Mouse (Mus musculus): ENCODE data around the gene Dyrk1a.

Gene Dyrk1a

GRCm38 (mm10) chr16:94714483-94714882 is 144.7 kb downstream of the Dyrk1a start:
- DNase-seq (ENCODE audit: low spot score in 2 of 2): no peak

GRCm38 (mm10) chr16:94717051-94717450 is 147.2 kb downstream of the Dyrk1a start:
- no peak for DNase-seq (ENCODE audit: low spot score in 2 of 2)

GRCm38 (mm10) chr16:94718919-94719318 is 149.1 kb downstream of the Dyrk1a start:
- DNase-seq (ENCODE audit: low spot score in 2 of 2): no peak

- DNase-seq (ENCODE audit: low spot score in 2 of 2): no peak
Measured at GRCm38 (mm10) chr16:94719488-94719887, 149.7 kb downstream of the Dyrk1a start.

GRCm38 (mm10) chr16:94720476-94721153 is 150.8 kb downstream of the Dyrk1a start:
- DNase-seq (ENCODE audit: low spot score in 2 of 2): no peak

GRCm38 (mm10) chr16:94721549-94722006 is 151.8 kb downstream of the Dyrk1a start:
- no peak for DNase-seq (ENCODE audit: low spot score in 2 of 2)

GRCm38 (mm10) chr16:94722936-94723335 is 153.1 kb downstream of the Dyrk1a start:
- DNase-seq (ENCODE audit: low spot score in 2 of 2): no peak

- DNase-seq (ENCODE audit: low spot score in 2 of 2): peak; percentile 89 to 95
Measured at GRCm38 (mm10) chr16:94724061-94724596, 154.3 kb downstream of the Dyrk1a start.

DNA sequence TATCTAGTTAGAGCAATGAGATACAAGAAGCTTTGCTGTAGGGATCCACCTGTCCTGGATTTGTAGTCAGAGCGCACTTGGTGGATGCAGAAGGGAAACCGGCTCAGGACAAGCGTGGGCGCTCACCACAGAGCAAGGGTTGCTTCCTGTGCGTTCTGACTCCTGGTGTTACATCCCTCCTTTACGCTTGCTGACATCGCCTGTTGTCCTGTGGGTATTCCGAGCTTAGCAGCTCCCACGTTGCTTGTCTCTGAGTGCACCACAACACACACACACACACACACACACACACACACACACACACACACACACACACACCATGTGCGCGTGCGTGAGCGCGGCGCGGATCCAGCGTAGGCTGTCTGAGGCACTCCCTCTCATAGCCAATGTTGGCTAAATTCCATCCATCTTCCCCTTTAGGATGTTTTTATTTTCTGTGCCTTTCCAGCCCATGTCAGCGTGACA is 155.0 kb downstream of the Dyrk1a start:
- DNase-seq (ENCODE audit: low spot score in 2 of 2): peak; percentile 46 to 59

DNA sequence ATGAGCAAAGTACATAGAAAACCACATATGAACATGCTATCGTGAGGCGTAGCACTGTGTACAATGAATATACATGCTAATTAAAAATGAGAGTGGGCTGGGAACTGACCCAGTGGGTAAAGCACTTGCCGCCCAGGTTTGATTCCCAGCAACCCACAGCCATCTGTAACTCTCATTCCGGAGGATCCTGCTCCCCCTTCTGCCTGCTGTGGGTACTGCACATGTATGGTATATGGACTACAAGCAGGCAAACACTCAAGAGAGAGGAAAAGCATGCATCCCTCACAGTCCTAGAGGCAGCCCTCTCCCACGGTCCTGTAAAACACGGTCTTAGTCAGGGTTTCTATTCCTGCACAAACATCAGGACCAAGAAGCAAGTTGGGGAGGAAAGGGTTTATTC is 159.4 kb downstream of the Dyrk1a start:
- DNase-seq (ENCODE audit: low spot score in 2 of 2): no peak

DNA sequence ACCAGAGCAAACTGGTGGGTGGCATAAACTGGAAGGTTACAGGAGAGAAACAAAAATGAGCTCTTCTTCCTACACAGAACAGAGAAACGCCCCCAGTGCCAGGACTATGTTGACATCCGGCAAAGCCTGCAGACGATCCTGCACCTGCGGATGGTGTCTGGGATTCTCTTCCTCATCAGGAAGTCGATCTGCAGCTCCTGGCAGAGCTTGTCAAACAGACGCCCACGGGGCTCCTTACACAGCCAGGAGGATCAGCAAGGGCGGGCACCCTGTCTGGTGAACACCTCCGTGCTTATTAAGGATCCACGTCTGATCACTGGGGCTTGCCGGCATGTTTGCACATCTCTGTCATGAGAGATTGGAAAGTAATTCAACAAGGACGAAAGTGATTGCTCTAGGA is 161.2 kb downstream of the Dyrk1a start:
- no peak for DNase-seq (ENCODE audit: low spot score in 2 of 2)

DNA sequence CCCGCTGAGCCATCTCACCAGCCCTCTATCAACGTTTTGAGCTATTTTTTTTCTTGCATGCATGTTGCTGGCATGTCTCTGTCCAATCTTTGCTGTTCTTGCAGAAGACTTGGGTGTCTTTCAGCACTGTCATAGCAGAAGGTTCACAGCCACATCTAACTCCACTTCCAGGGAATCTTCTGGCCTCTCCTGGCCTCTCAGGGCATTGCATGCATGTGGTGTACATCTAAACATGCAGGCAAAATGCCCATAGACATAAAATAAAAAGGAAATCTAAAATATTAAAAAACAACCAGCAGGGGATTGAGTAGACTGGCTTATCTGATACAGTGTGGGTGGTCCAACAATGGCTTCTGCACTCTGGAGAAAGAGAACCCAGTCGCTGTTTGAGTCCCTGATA is 165.7 kb downstream of the Dyrk1a start:
- no peak for DNase-seq (ENCODE audit: low spot score in 2 of 2)

DNA sequence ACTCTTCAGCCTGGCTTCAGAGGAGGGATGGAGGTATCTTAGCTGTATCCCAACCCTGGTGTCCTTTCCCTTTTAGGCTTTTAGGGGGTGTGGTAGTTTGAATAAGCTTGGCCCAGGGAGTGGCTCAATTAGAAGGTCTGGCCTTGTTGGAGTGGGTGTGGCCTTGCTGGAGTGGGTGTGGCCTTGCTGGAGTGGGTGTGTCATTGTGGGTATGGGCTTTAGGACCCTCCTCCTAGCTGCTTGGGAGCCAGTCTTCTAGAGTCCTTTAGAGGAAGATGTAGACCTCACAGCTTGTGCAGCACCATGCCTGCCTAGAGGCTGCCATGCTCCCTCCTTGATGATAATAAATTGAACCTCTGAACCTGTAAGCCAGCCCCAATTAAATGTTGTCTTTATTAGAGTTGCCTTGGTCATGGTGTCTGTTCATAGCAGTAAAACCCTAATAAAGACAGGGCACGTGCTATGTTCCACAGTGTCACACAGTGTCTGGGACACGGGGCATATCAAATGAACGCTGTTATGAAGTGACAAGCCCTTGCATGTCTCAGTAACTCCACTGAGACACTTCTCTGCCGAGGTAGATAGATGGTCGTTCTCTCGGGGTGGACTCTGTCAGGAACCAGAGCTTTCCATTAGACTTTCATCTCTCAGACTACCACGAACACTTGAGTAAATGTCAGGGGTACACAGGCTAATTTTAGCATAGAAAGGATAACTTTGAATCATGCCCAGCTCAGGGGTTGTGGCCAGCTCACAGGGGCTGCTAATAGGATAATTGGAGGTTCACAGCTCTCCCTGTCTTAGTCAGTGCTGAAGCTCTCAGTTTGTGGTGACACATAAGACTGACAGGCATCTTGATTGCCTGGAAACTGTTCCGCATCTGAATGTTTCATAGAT is 166.9 kb downstream of the Dyrk1a start:
- no peak for DNase-seq (ENCODE audit: low spot score in 2 of 2)

GRCm38 (mm10) chr16:94737359-94737687 is 167.5 kb downstream of the Dyrk1a start:
- no peak for DNase-seq (ENCODE audit: low spot score in 2 of 2)

- peak; percentile 41 to 55 for DNase-seq (ENCODE audit: low spot score in 2 of 2)
Measured at GRCm38 (mm10) chr16:94743853-94744501, 174.2 kb downstream of the Dyrk1a start.

DNA sequence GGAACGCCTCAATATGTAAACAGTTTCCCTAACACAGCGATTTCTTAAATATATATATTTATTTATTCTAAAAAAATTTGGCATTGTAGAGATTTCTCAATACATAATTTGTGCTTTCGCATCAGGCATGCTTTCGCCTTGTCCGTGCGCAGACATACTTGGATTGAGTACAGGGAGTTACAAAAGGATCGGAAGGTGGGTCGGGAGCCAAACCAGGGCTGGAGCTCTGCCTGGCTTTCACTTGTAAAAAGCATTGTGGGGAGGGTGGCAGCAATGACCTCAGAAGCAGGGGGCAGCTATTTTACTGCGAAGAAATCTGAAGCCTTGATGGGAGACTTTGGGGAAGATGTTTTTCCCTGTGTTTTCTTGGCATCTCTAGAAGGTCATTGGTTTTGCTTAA is 175.2 kb downstream of the Dyrk1a start:
- no peak for DNase-seq (ENCODE audit: low spot score in 2 of 2)
